Mouse (Mus musculus): Measurements from ENCODE around the gene Rxfp4.
"Not testable (repeated sequence)": the region's sequence is repeated elsewhere in the genome, so short reads cannot be mapped to it uniquely, and the experiment has no call there.

Rxfp4 gene

DNA sequence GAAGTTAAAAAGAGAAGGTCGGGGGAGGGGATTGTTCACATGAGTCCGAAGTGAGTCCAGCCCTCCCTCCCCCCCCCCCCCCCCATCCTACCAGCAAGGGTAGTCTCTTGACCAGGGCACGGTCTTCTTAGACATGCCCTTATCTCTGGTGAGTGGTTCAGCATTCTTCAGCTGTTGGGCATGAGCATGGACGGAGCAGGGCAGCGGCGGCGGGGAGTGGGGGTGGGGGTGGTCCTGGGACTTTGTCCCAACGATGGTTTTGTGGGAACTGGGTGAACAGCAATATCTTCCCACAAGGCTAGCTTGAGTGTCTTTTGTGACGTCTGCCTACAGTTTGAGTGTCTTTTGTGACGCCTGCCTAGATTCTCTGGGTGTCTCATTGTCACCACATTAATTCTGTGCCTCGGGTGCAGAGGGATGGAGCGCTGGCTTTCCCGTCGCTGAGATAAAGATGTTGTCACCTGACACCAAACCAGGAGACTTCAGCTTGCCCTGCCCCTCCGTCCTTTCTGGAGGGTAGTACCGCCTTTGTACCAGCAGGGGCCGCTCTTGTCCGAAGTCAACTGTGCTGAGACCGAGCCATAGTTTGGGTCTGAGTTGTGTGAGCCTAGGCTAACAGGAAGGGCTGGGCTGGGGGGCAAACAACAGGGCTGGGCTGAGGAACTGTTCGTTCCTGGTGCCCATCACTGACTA lies 45.7 kb downstream of the Rxfp4 start:
- peak; percentile 90 for DNase-seq

DNA sequence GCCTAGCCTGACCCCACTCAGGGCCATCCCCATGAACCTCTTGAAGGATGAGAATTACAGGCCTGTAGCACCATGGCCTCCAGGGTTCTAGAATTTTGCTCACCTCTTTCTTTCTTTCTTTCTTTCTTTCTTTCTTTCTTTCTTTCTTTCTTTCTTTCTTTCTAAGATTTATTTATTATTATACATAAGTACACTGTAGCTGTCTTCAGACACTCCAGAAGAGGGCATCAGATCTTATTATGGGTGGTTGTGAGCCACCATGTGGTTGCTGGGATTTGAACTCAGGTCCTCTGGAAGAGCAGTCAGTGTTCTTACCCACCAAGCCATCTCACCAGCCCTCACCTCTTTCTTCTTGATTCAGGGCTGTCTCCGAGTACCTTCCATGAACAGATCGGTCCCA lies 47.3 kb downstream of the Rxfp4 start, which contains the start of gene Arhgef2:
TSS of gene Arhgef2 (plus strand) at position 301 of the 400 bp plus-strand sequence.
- not testable (repeated sequence) for DNase-seq

DNA sequence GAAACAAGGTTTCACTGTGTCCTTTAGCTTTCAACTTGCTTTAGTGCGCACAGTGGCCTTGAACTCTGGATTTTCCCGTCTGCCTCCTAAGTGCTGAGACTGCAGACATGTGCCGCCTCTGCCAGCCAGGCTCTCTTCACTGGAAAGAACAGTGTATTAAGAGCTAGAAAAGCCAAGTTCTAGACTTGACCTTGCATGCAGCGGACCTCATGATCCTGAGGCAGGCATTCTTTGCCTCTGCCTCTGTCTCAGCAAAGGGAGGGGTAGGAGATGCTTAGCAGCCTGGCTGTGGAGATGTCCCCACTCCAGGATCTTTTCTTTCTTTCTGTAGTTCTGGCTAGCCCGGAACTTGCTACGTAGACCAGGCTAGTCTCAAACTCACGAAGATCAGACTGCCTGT lies 48.1 kb downstream of the Rxfp4 start:
- DNase-seq, result no peak

DNA sequence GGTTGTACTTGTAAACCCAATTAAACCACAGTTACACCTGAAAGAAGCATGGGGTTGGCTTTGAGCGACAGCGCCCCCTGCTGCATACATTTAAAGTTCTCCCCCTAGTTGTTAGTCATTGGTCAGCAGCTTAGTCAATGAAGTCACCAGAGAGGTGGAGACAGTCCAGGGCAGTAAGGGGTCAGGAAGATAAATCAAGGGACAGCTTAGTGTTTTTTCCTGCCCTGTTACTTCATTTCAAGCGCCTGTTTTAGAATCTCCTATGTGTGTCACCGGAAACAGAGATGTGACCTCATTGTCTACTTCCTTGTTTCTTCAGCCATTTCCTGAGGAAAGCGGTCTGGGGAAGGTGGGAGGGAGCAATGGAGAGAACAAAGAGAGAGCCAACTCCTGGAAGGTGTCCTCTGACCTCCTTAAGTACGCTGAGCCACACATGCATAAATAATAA lies 49.2 kb downstream of the Rxfp4 start:
- peak; percentile 89 for DNase-seq

DNA sequence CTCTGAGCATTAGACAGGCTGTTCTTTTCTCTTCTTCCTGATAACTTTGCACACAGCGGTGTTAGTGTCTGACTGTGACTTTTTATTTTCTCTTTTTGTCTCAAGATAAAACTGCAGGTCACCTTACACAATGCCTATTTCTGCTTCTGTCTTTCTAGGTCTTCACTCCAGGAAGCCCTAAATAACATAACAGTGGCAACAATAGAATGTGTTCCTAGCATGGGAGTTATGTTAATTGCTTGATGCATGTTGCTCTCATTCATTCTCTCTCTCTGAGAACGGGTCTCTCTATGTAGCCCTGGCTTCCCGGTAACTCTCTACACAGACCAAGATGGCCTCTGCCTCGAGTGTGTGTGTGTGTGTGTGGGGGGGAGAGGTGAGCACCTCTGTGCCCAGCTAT lies 50.5 kb downstream of the Rxfp4 start:
- no peak for DNase-seq
